Mouse (Mus musculus): ENCODE measurements around the gene Nrtn. TPM values are rescaled to one million over a fixed set of nuclear protein-coding genes. Genes with fewer than 3 reads are reported as not detected.

The Nrtn gene
- polyA plus RNA-seq, 1 experiment from 2014 or later: 6.3 TPM

DNA sequence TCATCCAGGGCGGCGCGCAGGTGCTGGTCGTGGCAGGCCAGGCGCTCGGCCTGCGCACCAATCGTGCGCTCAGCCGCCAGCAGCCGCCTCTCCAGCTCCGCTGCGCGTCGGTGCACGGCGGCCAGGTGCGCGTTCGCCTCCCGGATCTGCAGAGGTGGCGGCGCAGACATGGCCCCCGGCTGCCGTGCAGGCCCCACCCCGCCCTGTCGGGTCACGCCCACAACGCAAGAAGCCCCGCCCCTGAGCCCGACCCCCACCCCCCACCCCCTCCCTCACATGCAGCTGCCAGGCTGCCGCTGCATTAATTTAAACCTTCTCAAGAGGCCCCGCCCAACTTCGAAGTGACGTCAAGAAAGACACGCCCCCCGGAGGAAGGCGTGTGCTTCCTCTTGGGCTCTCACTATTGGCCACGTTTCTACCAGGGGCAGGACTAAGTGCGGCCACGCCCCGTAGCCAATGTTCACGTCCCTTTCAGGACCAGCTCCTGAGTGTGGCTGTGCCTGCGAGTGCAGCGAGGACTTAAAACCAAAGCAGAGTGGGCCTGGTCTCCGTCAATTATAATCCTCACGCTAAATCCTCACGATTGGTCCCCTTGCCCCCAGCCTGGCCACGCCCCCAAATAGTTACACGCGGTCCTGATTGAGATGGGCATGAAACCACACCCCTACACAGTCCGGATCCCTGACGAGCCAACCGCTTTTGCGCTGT, 40.5 kb downstream of the Nrtn start:
- peak overlapping the region; percentile 65 for H3K9ac ChIP-seq (ENCODE audit: low read length)
- H3K27ac ChIP-seq (ENCODE audit: low read depth, low read length): peak overlapping the region; percentile 46; the same call in 1 of the 2 replicates
- peak; percentile 92 for ATAC-seq (ENCODE audit: insufficient read depth, low FRiP score, low TSS enrichment)
- H3K27me3 ChIP-seq (ENCODE audit: control insufficient read depth, insufficient read depth, low read length): no peaks in the 10 kb centered on the region
- peak; percentile 99 for DNase-seq (ENCODE audit: low spot score)
- peaks cover 2% of the 10 kb centered on the region for H3K36me3 ChIP-seq (ENCODE audit: control insufficient read depth, insufficient read depth, low read length)
- peak overlapping the region; percentile 82 for H3K4me3 ChIP-seq (ENCODE audit: low read depth, low read length)
- H3K4me2 ChIP-seq (ENCODE audit: low read depth): peak overlapping the region; percentile 72
- H3K9me3 ChIP-seq (ENCODE audit: control insufficient read depth, low read length): no peaks in the 10 kb centered on the region
- H3K4me1 ChIP-seq (ENCODE audit: control insufficient read depth, insufficient read depth, low read length): peaks cover 10% of the 10 kb centered on the region; the same call in 1 of the 2 replicates
- WGBS: under 1% methylated on average over 55 of the region's 55 CpGs

DNA sequence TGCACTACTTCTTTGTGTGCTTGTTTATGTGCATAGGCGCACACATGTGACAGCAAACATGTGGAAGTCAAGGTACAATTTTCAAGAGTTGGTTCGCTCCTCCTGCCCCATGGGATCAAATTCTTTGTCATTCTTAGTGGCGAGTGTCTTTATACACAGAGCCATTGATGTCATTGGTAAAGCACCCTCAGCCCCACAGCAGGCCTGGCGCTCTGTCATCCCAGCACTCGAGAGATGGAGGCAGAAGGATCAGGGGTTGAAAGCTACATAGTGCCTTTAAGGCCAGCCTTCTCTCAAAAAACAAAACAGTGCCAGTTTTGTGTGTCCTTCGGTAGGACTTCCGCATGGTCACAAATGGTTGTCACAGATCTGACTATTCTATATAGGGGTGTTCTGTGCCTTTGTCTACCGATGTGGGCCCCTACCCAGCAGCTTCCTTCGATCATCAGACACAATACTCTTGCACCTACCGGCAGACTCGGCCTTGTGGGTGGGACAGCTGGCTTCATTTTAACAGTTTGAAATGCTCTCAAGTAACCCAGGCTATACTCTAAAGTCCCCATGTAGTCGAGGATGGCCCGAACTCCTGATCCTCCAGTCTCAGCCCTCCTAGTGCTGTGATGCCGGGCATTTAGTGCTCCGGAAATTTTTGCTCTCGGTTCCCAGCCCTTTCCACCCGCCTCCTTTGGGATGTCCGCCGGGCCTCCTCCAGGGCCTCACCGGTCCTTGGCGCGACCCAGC, 41.2 kb downstream of the Nrtn start:
- WGBS: 26% methylated on average over 22 of the region's 22 CpGs
- Histone ChIP-seq H3K4me3 (ENCODE audit: low read depth, low read length) (peak overlapping the region; percentile 82), H3K27me3 (ENCODE audit: control insufficient read depth, insufficient read depth, low read length) (no peaks in the 10 kb centered on the region), H3K9ac (ENCODE audit: low read length) (peak overlapping the region; percentile 65), H3K27ac (ENCODE audit: low read depth, low read length) (peak overlapping the region; percentile 39; the same call in 1 of the 2 replicates), H3K4me1 (ENCODE audit: control insufficient read depth, insufficient read depth, low read length) (peaks cover 10% of the 10 kb centered on the region; the same call in 1 of the 2 replicates), H3K4me2 (ENCODE audit: low read depth) (peak overlapping the region; percentile 72), H3K36me3 (ENCODE audit: control insufficient read depth, insufficient read depth, low read length) (peaks cover 4% of the 10 kb centered on the region), H3K9me3 (ENCODE audit: control insufficient read depth, low read length) (no peaks in the 10 kb centered on the region)
- no peak for DNase-seq (ENCODE audit: low spot score)
- no peak for ATAC-seq (ENCODE audit: insufficient read depth, low FRiP score, low TSS enrichment)

- DNase-seq (ENCODE audit: low spot score) (no peak), ATAC-seq (ENCODE audit: insufficient read depth, low FRiP score, low TSS enrichment) (no peak)
- H3K4me2 ChIP-seq (ENCODE audit: low read depth): no peak overlapping the region
- peaks cover 10% of the 10 kb centered on the region; the same call in 1 of the 2 replicates for H3K4me1 ChIP-seq (ENCODE audit: control insufficient read depth, insufficient read depth, low read length)
- 0 out of 2 replicates have a peak overlapping the region, but pooled peaks have one; percentile 4 for H3K4me3 ChIP-seq (ENCODE audit: low read depth, low read length)
- no peaks in the 10 kb centered on the region for H3K9me3 ChIP-seq (ENCODE audit: control insufficient read depth, low read length)
- no peak overlapping the region for H3K27ac ChIP-seq (ENCODE audit: low read depth, low read length)
- peak overlapping the region; percentile 29; the same call in 1 of the 2 replicates for H3K9ac ChIP-seq (ENCODE audit: low read length)
- H3K27me3 ChIP-seq (ENCODE audit: control insufficient read depth, insufficient read depth, low read length): no peaks in the 10 kb centered on the region
- peaks cover 11% of the 10 kb centered on the region for H3K36me3 ChIP-seq (ENCODE audit: control insufficient read depth, insufficient read depth, low read length)
- WGBS: 60% methylated on average over 11 of the region's 11 CpGs
Observed at GRCm38 (mm10) chr17:56715360-56715759, 42.0 kb downstream of the Nrtn start.

DNA sequence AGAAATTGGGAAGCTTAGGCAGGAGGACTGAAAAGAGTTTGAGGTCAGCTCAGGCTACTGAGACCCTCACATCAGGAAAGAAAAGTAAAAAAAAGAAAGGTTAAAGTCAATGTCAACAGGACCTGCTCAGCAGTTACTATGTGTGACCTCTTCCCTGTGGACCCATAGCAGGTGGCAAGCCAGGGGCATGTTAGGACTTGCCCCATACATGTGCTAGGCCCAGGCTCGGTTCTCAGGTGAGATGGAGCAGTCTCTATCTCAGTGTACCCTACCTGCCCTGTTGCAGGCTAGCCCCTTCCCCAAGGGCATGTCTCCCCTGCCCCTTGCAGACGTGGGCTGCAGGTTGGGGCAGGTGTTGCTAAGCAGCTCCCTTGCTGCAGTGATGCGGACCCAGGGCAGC, 47.6 kb downstream of the Nrtn start:
- no peak overlapping the region for H3K4me3 ChIP-seq (ENCODE audit: low read depth, low read length)
- ATAC-seq (ENCODE audit: insufficient read depth, low FRiP score, low TSS enrichment): no peak
- H3K27me3 ChIP-seq (ENCODE audit: control insufficient read depth, insufficient read depth, low read length): no peaks in the 10 kb centered on the region
- no peaks in the 10 kb centered on the region for H3K4me1 ChIP-seq (ENCODE audit: control insufficient read depth, insufficient read depth, low read length)
- no peak overlapping the region for H3K9ac ChIP-seq (ENCODE audit: low read length)
- no peaks in the 10 kb centered on the region for H3K9me3 ChIP-seq (ENCODE audit: control insufficient read depth, low read length)
- 94% methylated on average over 3 of the region's 3 CpGs for WGBS
- peaks cover 51% of the 10 kb centered on the region for H3K36me3 ChIP-seq (ENCODE audit: control insufficient read depth, insufficient read depth, low read length)
- no peak overlapping the region for H3K4me2 ChIP-seq (ENCODE audit: low read depth)
- H3K27ac ChIP-seq (ENCODE audit: low read depth, low read length): no peak overlapping the region
- DNase-seq (ENCODE audit: low spot score): no peak

- no peak for DNase-seq (ENCODE audit: low spot score)
- WGBS: 92% methylated on average over 4 of the region's 4 CpGs
- Histone ChIP-seq H3K36me3 (ENCODE audit: control insufficient read depth, insufficient read depth, low read length) (peaks cover 55% of the 10 kb centered on the region), H3K4me1 (ENCODE audit: control insufficient read depth, insufficient read depth, low read length) (no peaks in the 10 kb centered on the region), H3K4me3 (ENCODE audit: low read depth, low read length) (no peak overlapping the region), H3K9ac (ENCODE audit: low read length) (no peak overlapping the region), H3K27ac (ENCODE audit: low read depth, low read length) (no peak overlapping the region), H3K27me3 (ENCODE audit: control insufficient read depth, insufficient read depth, low read length) (no peaks in the 10 kb centered on the region), H3K4me2 (ENCODE audit: low read depth) (no peak overlapping the region), H3K9me3 (ENCODE audit: control insufficient read depth, low read length) (no peaks in the 10 kb centered on the region)
- no peak for ATAC-seq (ENCODE audit: insufficient read depth, low FRiP score, low TSS enrichment)
Observed at GRCm38 (mm10) chr17:56708692-56709091, 48.6 kb downstream of the Nrtn start.

- H3K4me1 ChIP-seq (ENCODE audit: control insufficient read depth, insufficient read depth, low read length): no peaks in the 10 kb centered on the region
- no peaks in the 10 kb centered on the region for H3K9me3 ChIP-seq (ENCODE audit: control insufficient read depth, low read length)
- peaks cover 55% of the 10 kb centered on the region for H3K36me3 ChIP-seq (ENCODE audit: control insufficient read depth, insufficient read depth, low read length)
- no peak overlapping the region for H3K27ac ChIP-seq (ENCODE audit: low read depth, low read length)
- no peak for DNase-seq (ENCODE audit: low spot score)
- H3K27me3 ChIP-seq (ENCODE audit: control insufficient read depth, insufficient read depth, low read length): no peaks in the 10 kb centered on the region
- no peak for ATAC-seq (ENCODE audit: insufficient read depth, low FRiP score, low TSS enrichment)
- WGBS: 100% methylated on average over 1 of the region's 1 CpGs
- no peak overlapping the region for H3K4me2 ChIP-seq (ENCODE audit: low read depth)
- no peak overlapping the region for H3K9ac ChIP-seq (ENCODE audit: low read length)
- no peak overlapping the region for H3K4me3 ChIP-seq (ENCODE audit: low read depth, low read length)
Observed at GRCm38 (mm10) chr17:56706515-56706914, 50.8 kb downstream of the Nrtn start.

DNA sequence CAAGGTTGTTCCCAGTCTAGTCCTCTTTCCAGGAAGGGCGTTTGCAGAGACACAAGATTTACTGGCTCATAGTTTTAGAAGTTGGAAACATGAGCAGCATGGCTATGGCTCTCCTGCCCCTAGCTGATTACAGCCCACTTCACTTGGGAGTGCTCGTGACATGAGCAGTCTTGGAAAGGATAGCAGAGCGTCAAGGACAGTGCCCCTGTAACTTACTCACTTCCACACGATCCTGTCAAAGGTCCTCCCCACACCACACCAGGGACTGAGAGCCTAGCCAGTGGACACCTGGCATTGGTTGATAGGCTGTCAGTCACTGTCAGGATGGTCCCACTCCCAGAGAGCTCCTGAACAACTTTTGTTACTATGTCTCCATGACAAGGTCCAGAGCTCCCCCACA, 54.3 kb downstream of the Nrtn start:
- Histone ChIP-seq H3K27me3 (ENCODE audit: control insufficient read depth, insufficient read depth, low read length) (no peaks in the 10 kb centered on the region), H3K9ac (ENCODE audit: low read length) (no peak overlapping the region), H3K4me1 (ENCODE audit: control insufficient read depth, insufficient read depth, low read length) (no peaks in the 10 kb centered on the region), H3K36me3 (ENCODE audit: control insufficient read depth, insufficient read depth, low read length) (peaks cover 50% of the 10 kb centered on the region), H3K27ac (ENCODE audit: low read depth, low read length) (no peak overlapping the region), H3K9me3 (ENCODE audit: control insufficient read depth, low read length) (no peaks in the 10 kb centered on the region), H3K4me3 (ENCODE audit: low read depth, low read length) (no peak overlapping the region), H3K4me2 (ENCODE audit: low read depth) (no peak overlapping the region)
- ATAC-seq (ENCODE audit: insufficient read depth, low FRiP score, low TSS enrichment) (no peak), DNase-seq (ENCODE audit: low spot score) (no peak)
- WGBS: 88% methylated on average over 4 of the region's 4 CpGs
